ENCODE assay signal across 16 mouse cellular contexts in genomic region chr13:103841287-103842201, GRCm38 (mm10).
DNase-seq lines count a peak whose midpoint lies in the region; ATAC-seq and TF ChIP-seq lines count a peak whose summit lies in the region.
"Had no signal": no experiment of that assay in that cellular context is flagged by ENCODE, and none has a peak within 500 bp of the region (broad histone marks: within the 10 kb centered on the region; RNA-seq: fewer than 3 reads in every experiment).

No protein-coding gene starts in this region.

- intact Hi-C loops in left cerebral cortex, postnatal 10 days (cut with DNase I), result no loop called here

- no peak overlapping the region for H3ac ChIP-seq in C2C12 (ENCODE audit: control insufficient read depth, insufficient read length, low read depth)

- no peak overlapping the region for H3K4me3 ChIP-seq in heart, embryonic 16.5 days (ENCODE audit: low read length)
- H3K4me3 ChIP-seq in heart, embryonic 10.5 days, result no peak overlapping the region
- H3K4me3 ChIP-seq in C2C12 (ENCODE audit: insufficient read depth, poor library complexity, severe bottlenecking) (no peak overlapping the region), macrophage (ENCODE audit: inconsistent target) (no peak overlapping the region)
- H3K4me3 ChIP-seq: embryonic facial prominence, embryonic 13.5 days; hindbrain, embryonic 15.5 days; lung, embryonic 15.5 days; midbrain, embryonic 13.5 days; neural tube, embryonic 12.5 days had no signal

- DNase-seq in heart, embryonic 10.5 days (ENCODE audit: low spot score), result no peak
- no peak for DNase-seq in spleen, postnatal 36 days (ENCODE audit: low spot score in 2 of 2)
- no peak for DNase-seq in left cerebral cortex, postnatal 10 days (ENCODE audit: extremely low spot score in 1 of 2, low spot score in 2 of 2)
- DNase-seq: adrenal gland, postnatal 10 days; cerebellum, postnatal 36 days had no signal

- H3K27me3 ChIP-seq in heart, embryonic 16.5 days (ENCODE audit: control insufficient read depth, insufficient read depth, low read length), result no peaks in the 10 kb centered on the region
- no peaks in the 10 kb centered on the region for H3K27me3 ChIP-seq in heart, embryonic 10.5 days (ENCODE audit: insufficient read depth, poor library complexity, severe bottlenecking)
- H3K27me3 ChIP-seq in C2C12 (ENCODE audit: control insufficient read depth, insufficient read depth, insufficient read length), result no peaks in the 10 kb centered on the region
- H3K27me3 ChIP-seq: CH12.LX; embryonic facial prominence, embryonic 13.5 days; hindbrain, embryonic 15.5 days; lung, embryonic 15.5 days; midbrain, embryonic 13.5 days; neural tube, embryonic 12.5 days had no signal

- H3K9me3 ChIP-seq in heart, embryonic 16.5 days (replicated peaks; ENCODE audit: control insufficient read depth, low read length), result no peaks in the 10 kb centered on the region
- H3K9me3 ChIP-seq in heart, embryonic 10.5 days, result no peaks in the 10 kb centered on the region
- H3K9me3 ChIP-seq: embryonic facial prominence, embryonic 13.5 days; hindbrain, embryonic 15.5 days; lung, embryonic 15.5 days; midbrain, embryonic 13.5 days; neural tube, embryonic 12.5 days had no signal

- H3K79me3 ChIP-seq in C2C12 (ENCODE audit: low read depth), result no peaks in the 10 kb centered on the region

- no peak overlapping the region for H3K9ac ChIP-seq in heart, embryonic 16.5 days (ENCODE audit: low read length)
- H3K9ac ChIP-seq: embryonic facial prominence, embryonic 13.5 days; hindbrain, embryonic 15.5 days; lung, embryonic 15.5 days; midbrain, embryonic 13.5 days; neural tube, embryonic 12.5 days had no signal

- peaks cover 39% of the 10 kb centered on the region for H3K36me3 ChIP-seq in heart, embryonic 16.5 days (ENCODE audit: control insufficient read depth, insufficient read depth)
- H3K36me3 ChIP-seq in heart, embryonic 10.5 days, result peaks cover 76% of the 10 kb centered on the region
- H3K36me3 ChIP-seq in C2C12 (ENCODE audit: control insufficient read depth, insufficient read depth) (peaks cover 69% of the 10 kb centered on the region), macrophage (ENCODE audit: inconsistent target) (peaks cover 62% of the 10 kb centered on the region)

- H3K4me2 ChIP-seq in heart, embryonic 16.5 days (ENCODE audit: low read depth, low read length), result no peak overlapping the region
- H3K4me2 ChIP-seq: embryonic facial prominence, embryonic 13.5 days; hindbrain, embryonic 15.5 days; lung, embryonic 15.5 days; midbrain, embryonic 13.5 days; neural tube, embryonic 12.5 days had no signal

- 67% methylated on average over 5 of the region's 5 CpGs for WGBS in heart, embryonic 16.5 days
- WGBS in heart, embryonic 10.5 days, result 84% methylated on average over 5 of the region's 5 CpGs
- 65% methylated on average over 5 of the region's 5 CpGs for WGBS in macrophage (ENCODE audit: missing documents)

- H3K27ac ChIP-seq in heart, embryonic 16.5 days (ENCODE audit: low read length), result peak overlapping the region; percentile 68
- no peak overlapping the region for H3K27ac ChIP-seq in heart, embryonic 10.5 days
- peak overlapping the region; percentile 55 for H3K27ac ChIP-seq in macrophage
- H3K27ac ChIP-seq: embryonic facial prominence, embryonic 13.5 days; hindbrain, embryonic 15.5 days; lung, embryonic 15.5 days; midbrain, embryonic 13.5 days; neural tube, embryonic 12.5 days had no signal

- H3K4me1 ChIP-seq in heart, embryonic 16.5 days (ENCODE audit: control insufficient read depth, insufficient read depth, low read length), result peaks cover 9% of the 10 kb centered on the region
- no peaks in the 10 kb centered on the region for H3K4me1 ChIP-seq in heart, embryonic 10.5 days
- H3K4me1 ChIP-seq: embryonic facial prominence, embryonic 13.5 days; hindbrain, embryonic 15.5 days; lung, embryonic 15.5 days; midbrain, embryonic 13.5 days; neural tube, embryonic 12.5 days had no signal

- no peak for TF ChIP-seq CTCF in C2C12 (IDR thresholded peaks at IDR 0.05; ENCODE audit: control insufficient read depth, insufficient read depth, insufficient read length)

- ATAC-seq in heart, embryonic 16.5 days (replicated peaks; ENCODE audit: extremely low read depth, insufficient read depth, low FRiP score), result no peak
- peak; percentile 80 for ATAC-seq in common myeloid progenitor, adult 5-6 weeks (replicated peaks; ENCODE audit: low read depth, poor library complexity, severe bottlenecking)
- ATAC-seq: forebrain, embryonic 16.5 days; midbrain, embryonic 13.5 days had no signal

- H3K79me2 ChIP-seq in C2C12 (ENCODE audit: control insufficient read depth, insufficient read depth) (no peaks in the 10 kb centered on the region), macrophage (ENCODE audit: inconsistent target) (no peaks in the 10 kb centered on the region; the same call in 1 of the 2 replicates)

TF ChIP-seq in C2C12, 6 proteins besides CTCF, POLR2A, EP300 and RAD21:
- peak; percentile 94 for TF ChIP-seq USF1 (IDR thresholded peaks at IDR 0.05; ENCODE audit: low read depth)
- no peak for TF ChIP-seq MYOG (IDR thresholded peaks at IDR 0.05; ENCODE audit: control insufficient read depth, extremely low read depth, insufficient read length)
TF ChIP-seq in C2C12: peak in this region for 1.
